Mouse (Mus musculus) ES-E14 (cell line): ENCODE measurements around the gene Mien1. TPM values are rescaled to one million over a fixed set of nuclear protein-coding genes. Genes with fewer than 3 reads are reported as not detected.

Experiments
- DNase-seq: peaks from one replicate; pipeline ENCODE4 v3.0.0-alpha.2; 2013; ENCODE audit warnings: low read depth, low spot score
- H3K27ac ChIP-seq: 2 replicates; pipeline ENCODE4 v1.5.1; 2012; ENCODE audit warnings: low read depth, mild to moderate bottlenecking, low read length, moderate library complexity, mixed read lengths; ENCODE audit not compliant: poor library complexity, insufficient read depth, severe bottlenecking
- H3K36me3 ChIP-seq: 2 replicates; pipeline ENCODE4 v1.6.1; 2012; ENCODE audit warnings: mild to moderate bottlenecking, low read length, moderate library complexity, mixed read lengths; ENCODE audit not compliant: control insufficient read depth, poor library complexity, insufficient read depth, severe bottlenecking
- H3K4me1 ChIP-seq, 2 experiments: fragments of 150-350 bp in 1 of 2; sonication (generic) in 1 of 2; 2 replicates each; pipeline ENCODE4 v1.6.1; 2012; ENCODE audit warnings: low read length in 2 of 2, mild to moderate bottlenecking in 1 of 2, mixed read lengths in 1 of 2; ENCODE audit not compliant: control insufficient read depth in 2 of 2, insufficient read depth in 2 of 2, poor library complexity in 1 of 2
- H3K4me3 ChIP-seq, 2 experiments: fragments of 150-350 bp in 1 of 2; sonication (generic) in 1 of 2; 2 replicates each; pipeline ENCODE4 v1.5.1; 2012; ENCODE audit warnings: low read length in 2 of 2, low read depth in 1 of 2, mild to moderate bottlenecking in 1 of 2, mixed read lengths in 1 of 2; ENCODE audit not compliant: insufficient read depth in 1 of 2, poor library complexity in 1 of 2, severe bottlenecking in 1 of 2
- H3K9ac ChIP-seq: 2 replicates; pipeline ENCODE4 v1.6.1; 2012; ENCODE audit warnings: low read depth, mild to moderate bottlenecking, low read length, mixed read lengths; ENCODE audit not compliant: poor library complexity, insufficient read depth, severe bottlenecking
- H3K9me3 ChIP-seq: fragments of 150-350 bp; sonication (generic); 2 replicates; pipeline ENCODE4 v1.6.1; 2012; ENCODE audit warnings: low read depth, mild to moderate bottlenecking, low read length; ENCODE audit not compliant: control insufficient read depth, insufficient read depth
- CHD2 ChIP-seq: IDR thresholded peaks from 2 replicates; pipeline ENCODE4 v1.6.1; 2014; ENCODE audit warnings: mild to moderate bottlenecking, low read depth, low read length, inconsistent platforms
- HCFC1 ChIP-seq: IDR thresholded peaks from 2 replicates; pipeline ENCODE4 v1.6.1; 2012; ENCODE audit warnings: low read length, inconsistent platforms, borderline replicate concordance; ENCODE audit not compliant: insufficient read depth
- MAFK ChIP-seq: IDR thresholded peaks from 2 replicates; pipeline ENCODE4 v1.6.1; 2014; ENCODE audit warnings: mild to moderate bottlenecking, low read depth, low read length, inconsistent platforms; ENCODE audit not compliant: insufficient read depth
- ZC3H11A ChIP-seq: IDR thresholded peaks from 2 replicates; pipeline ENCODE4 v1.6.1; 2012; ENCODE audit warnings: low read depth, mild to moderate bottlenecking, inconsistent platforms, low read length, borderline replicate concordance
- ZNF384 ChIP-seq: IDR thresholded peaks from 2 replicates; pipeline ENCODE4 v1.6.1; 2012; ENCODE audit warnings: low read depth, low read length, inconsistent platforms
- in situ Hi-C, 2 experiments: fragments of 600-800 bp; cut with MboI; formaldehyde crosslinking; loops; one replicate each; pipeline ENCODE4 v1.15.1; 2025; ENCODE audit warnings: low sequenced_read_pairs in 2 of 2, inconsistent platforms in 1 of 2; ENCODE audit not compliant: unreplicated experiment in 2 of 2
- total RNA-seq: library from RNA; depleted of rRNA; stranded (reverse); fragments of 300-350 nt; gene quantifications from 2 replicates; pipeline ENCODE4 v1.2.3, GENCODE M21; 2012

The Mien1 gene
- total RNA-seq, 1 experiment: 52.5 TPM

GRCm38 (mm10) chr11:98470795-98471194 is 32.0 kb upstream of the Mien1 start:
- in situ Hi-C loops: no loop called here
- Histone ChIP-seq H3K4me1 (peaks cover 4 to 13% of the 10 kb centered on the region in 2 experiments; a peak in 1 of 4 replicates), H3K9ac (no peak overlapping the region), H3K36me3 (no peaks in the 10 kb centered on the region), H3K4me3 (no peak overlapping the region), H3K9me3 (no peaks in the 10 kb centered on the region), H3K27ac (no peak overlapping the region)
- DNase-seq: no peak
- TF ChIP-seq ZC3H11A (no peak), CHD2 (no peak), HCFC1 (no peak), ZNF384 (no peak), MAFK (no peak)

DNA sequence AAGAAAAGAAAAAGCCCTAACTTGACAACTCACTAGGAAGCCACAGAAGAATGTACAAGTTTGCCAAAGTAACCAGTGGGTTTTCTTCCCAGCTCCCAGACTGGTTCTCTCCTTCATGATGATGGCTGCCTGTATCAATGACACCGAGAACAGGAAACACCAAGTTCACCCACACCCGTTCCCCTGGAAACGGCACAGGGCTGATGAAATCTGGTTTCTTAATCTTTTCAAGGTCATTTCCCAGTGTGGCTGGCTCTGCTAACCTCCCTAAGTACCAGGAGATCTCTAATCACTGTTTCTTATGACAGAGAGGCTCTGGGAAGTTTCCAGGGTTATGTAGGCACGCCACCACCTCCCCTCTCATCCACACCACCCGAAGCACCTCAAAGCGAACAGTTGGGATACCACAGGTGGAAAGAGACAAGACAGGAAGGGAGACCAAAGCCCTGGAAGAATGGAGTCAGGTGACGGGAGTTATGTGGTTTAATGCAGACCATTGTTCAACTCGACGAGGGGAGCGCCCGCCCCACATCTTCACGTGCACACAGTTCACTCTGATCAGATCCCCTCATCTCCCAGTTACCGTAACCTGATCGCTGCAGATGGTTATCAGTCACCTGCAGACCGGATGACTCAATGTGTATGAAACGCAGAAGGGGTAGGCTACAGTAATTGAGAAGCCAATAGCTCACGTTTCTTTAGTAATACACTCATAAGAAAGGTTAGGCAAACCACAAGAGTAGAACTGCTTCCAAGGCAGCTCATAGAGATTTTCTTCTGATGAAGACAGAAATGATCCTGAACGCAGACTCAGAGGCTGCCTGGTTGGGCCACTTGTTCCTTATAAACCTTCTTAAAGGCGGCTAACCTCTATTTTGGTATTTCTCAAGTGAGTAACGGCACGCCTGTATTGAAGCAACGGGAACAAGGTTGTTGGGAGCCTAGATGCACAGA is 31.2 kb upstream of the Mien1 start:
- H3K27ac ChIP-seq: no peak overlapping the region
- in situ Hi-C loops: no loop called here
- H3K9ac ChIP-seq: no peak overlapping the region
- H3K4me3 ChIP-seq: no peak overlapping the region
- no peak for DNase-seq
- H3K4me1 ChIP-seq: peaks cover 4 to 13% of the 10 kb centered on the region in 2 experiments; a peak in 1 of 4 replicates
- TF ChIP-seq HCFC1: no peak
- no peak for TF ChIP-seq MAFK
- no peak for TF ChIP-seq ZC3H11A
- TF ChIP-seq ZNF384: no peak
- TF ChIP-seq CHD2: no peak
- H3K9me3 ChIP-seq: no peaks in the 10 kb centered on the region
- H3K36me3 ChIP-seq: no peaks in the 10 kb centered on the region

GRCm38 (mm10) chr11:98464516-98464915 is 25.7 kb upstream of the Mien1 start:
- H3K27ac ChIP-seq: no peak overlapping the region
- H3K36me3 ChIP-seq: no peaks in the 10 kb centered on the region
- no peak overlapping the region for H3K9ac ChIP-seq
- no peak for DNase-seq
- H3K9me3 ChIP-seq: no peaks in the 10 kb centered on the region
- no peak for TF ChIP-seq MAFK
- TF ChIP-seq ZNF384: no peak
- no peak for TF ChIP-seq CHD2
- TF ChIP-seq HCFC1: no peak
- peaks cover 0 to 13% of the 10 kb centered on the region in 2 experiments; a peak in 1 of 4 replicates for H3K4me1 ChIP-seq
- H3K4me3 ChIP-seq: no peak overlapping the region
- in situ Hi-C loops: no loop called here

- Histone ChIP-seq H3K9me3 (no peaks in the 10 kb centered on the region), H3K27ac (no peak overlapping the region), H3K36me3 (no peaks in the 10 kb centered on the region), H3K4me3 (no peak overlapping the region), H3K9ac (no peak overlapping the region), H3K4me1 (peaks cover 0 to 17% of the 10 kb centered on the region in 2 experiments; a peak in 1 of 4 replicates)
- no peak for TF ChIP-seq MAFK
- no peak for TF ChIP-seq ZC3H11A
- no peak for TF ChIP-seq ZNF384
- no peak for TF ChIP-seq HCFC1
- no peak for TF ChIP-seq CHD2
- DNase-seq: no peak
- in situ Hi-C loops: no loop called here
These were observed 25.1 kb upstream of the Mien1 start for GRCm38 (mm10) chr11:98463911-98464310.
